Mouse (Mus musculus) embryonic facial prominence, embryonic 10.5 days (tissue): Measurements from ENCODE around the gene Timm50. TPM values are rescaled to one million over a fixed set of nuclear protein-coding genes. Genes with fewer than 3 reads are reported as not detected.

Experiments
- DNase-seq: peaks from one replicate; pipeline ENCODE4 v3.0.0-alpha.2; 2017; ENCODE audit warnings: low spot score
- H3K27ac ChIP-seq: fragments of 300-500 bp; sonication (generic); replicated peaks from 2 replicates; pipeline ENCODE4 v1.5.1; 2016; ENCODE audit warnings: mild to moderate bottlenecking
- H3K27me3 ChIP-seq: fragments of 300-500 bp; sonication (generic); replicated peaks from 2 replicates; pipeline ENCODE4 v1.6.1; 2016; ENCODE audit warnings: low read depth, mild to moderate bottlenecking; ENCODE audit not compliant: poor library complexity, severe bottlenecking
- H3K36me3 ChIP-seq: fragments of 300-500 bp; sonication (generic); replicated peaks from 2 replicates; pipeline ENCODE4 v1.6.1; 2016; ENCODE audit warnings: mild to moderate bottlenecking, moderate library complexity
- H3K4me1 ChIP-seq: fragments of 300-500 bp; sonication (generic); 2 replicates; pipeline ENCODE4 v1.6.1; 2016
- H3K4me3 ChIP-seq: fragments of 300-500 bp; sonication (generic); 2 replicates; pipeline ENCODE4 v1.5.1; 2016; ENCODE audit warnings: mild to moderate bottlenecking, moderate library complexity
- H3K9me3 ChIP-seq: fragments of 300-500 bp; sonication (generic); 2 replicates; pipeline ENCODE4 v1.6.1; 2016; ENCODE audit warnings: mild to moderate bottlenecking
- WGBS: fragments of 180-500 bp; shearing (Covaris S2); methylation state at CpG from one replicate; pipeline ENCODE4 v1.1.7; 2016; 5-methylcytosine and 5-hydroxymethylcytosine counted together
- polyA plus RNA-seq: library from polyadenylated mRNA; unstranded; fragments of >200 nt; fragmentation: Nextera tagmentation; extraction: Ambion mirVana; gene quantifications from 2 replicates; pipeline ENCODE4 v1.2.1, GENCODE M21; 2016

Gene Timm50
- polyA plus RNA-seq, 1 experiment from 2014 or later: 215 TPM

- peaks cover 26% of the 10 kb centered on the region for H3K4me1 ChIP-seq
- no peak for DNase-seq
- WGBS: 85% methylated on average over 7 of the region's 7 CpGs
- H3K4me3 ChIP-seq: peak overlapping the region; percentile 21; the same call in 1 of the 2 replicates
- no peaks in the 10 kb centered on the region for H3K27me3 ChIP-seq
- H3K27ac ChIP-seq: no peak overlapping the region
- H3K9me3 ChIP-seq: no peaks in the 10 kb centered on the region
- H3K36me3 ChIP-seq: peaks cover 24% of the 10 kb centered on the region
These were observed 36.7 kb upstream of the Timm50 start for GRCm38 (mm10) chr7:28348601-28349000.

DNA sequence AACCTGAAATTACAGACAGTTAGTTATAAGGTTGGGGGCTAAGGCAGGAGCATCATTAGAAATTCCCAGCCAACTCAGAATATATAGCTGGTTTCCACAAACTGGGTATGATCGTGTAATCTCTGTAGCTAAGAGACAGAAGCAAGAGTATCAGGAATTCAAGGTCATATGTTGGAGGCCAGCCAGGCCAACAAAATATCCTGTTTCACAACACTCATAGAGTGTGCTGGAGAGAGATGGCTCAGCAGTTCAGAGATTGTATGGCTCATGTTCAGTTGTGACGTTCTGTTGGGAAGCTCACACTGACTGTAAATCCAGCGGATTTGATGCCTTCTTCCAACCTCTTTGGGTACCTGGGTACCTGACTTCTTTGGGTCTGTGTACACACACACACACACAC lies 35.9 kb upstream of the Timm50 start:
- Histone ChIP-seq H3K27ac (no peak overlapping the region), H3K4me3 (no peak overlapping the region), H3K27me3 (no peaks in the 10 kb centered on the region), H3K9me3 (no peaks in the 10 kb centered on the region), H3K4me1 (peaks cover 26% of the 10 kb centered on the region), H3K36me3 (peaks cover 15% of the 10 kb centered on the region)
- DNase-seq: no peak
- 84% methylated on average over 3 of the region's 3 CpGs for WGBS

GRCm38 (mm10) chr7:28344637-28345036 lies 32.8 kb upstream of the Timm50 start:
- 9% methylated on average over 4 of the region's 4 CpGs for WGBS
- DNase-seq: peak; percentile 86
- no peak overlapping the region for H3K27ac ChIP-seq
- H3K9me3 ChIP-seq: no peaks in the 10 kb centered on the region
- no peaks in the 10 kb centered on the region for H3K27me3 ChIP-seq
- no peaks in the 10 kb centered on the region for H3K36me3 ChIP-seq
- peaks cover 28% of the 10 kb centered on the region for H3K4me1 ChIP-seq
- no peak overlapping the region for H3K4me3 ChIP-seq

- H3K9me3 ChIP-seq: no peaks in the 10 kb centered on the region
- peak overlapping the region; percentile 11; the same call in 1 of the 2 replicates for H3K27ac ChIP-seq
- H3K4me1 ChIP-seq: peaks cover 31% of the 10 kb centered on the region
- H3K27me3 ChIP-seq: no peaks in the 10 kb centered on the region
- DNase-seq: no peak
- H3K4me3 ChIP-seq: no peak overlapping the region
- 49% methylated on average over 7 of the region's 7 CpGs for WGBS
- 0 out of 2 replicates have a peak, but pooled peaks cover 5% of the 10 kb centered on the region for H3K36me3 ChIP-seq
These were observed 29.5 kb upstream of the Timm50 start for GRCm38 (mm10) chr7:28341381-28341780.

DNA sequence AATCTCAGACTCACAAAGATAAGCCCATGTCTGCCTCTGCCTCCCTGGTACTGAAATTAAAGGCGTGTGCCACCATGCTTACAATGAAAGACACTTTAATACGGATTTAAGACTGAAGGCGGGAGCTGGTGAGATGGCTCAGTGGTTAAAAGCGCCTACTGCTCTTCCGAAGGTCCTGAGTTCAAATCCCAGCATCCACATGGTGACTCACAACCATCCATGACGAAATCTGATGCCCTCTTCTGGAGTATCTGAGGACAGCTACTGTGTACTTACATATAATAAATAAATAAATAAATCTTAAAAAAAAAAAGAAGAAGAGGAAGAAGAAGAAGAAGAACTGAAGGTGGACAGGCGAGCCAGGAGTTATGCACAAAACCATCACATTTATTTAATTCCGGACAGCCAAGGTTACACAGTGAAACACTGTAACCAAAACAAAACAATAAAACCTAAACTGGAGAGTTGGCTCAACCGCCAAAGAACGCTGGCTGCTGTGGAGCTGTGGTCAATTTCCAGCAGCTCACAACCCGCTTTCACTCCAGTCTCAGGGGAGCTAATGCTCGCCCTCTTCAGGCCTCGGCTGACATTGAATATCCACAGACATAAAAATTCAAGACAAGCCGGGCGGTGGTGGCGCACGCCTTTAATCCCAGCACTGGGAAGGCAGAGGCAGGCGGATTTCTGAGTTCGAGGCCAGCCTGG lies 27.5 kb upstream of the Timm50 start:
- 80% methylated on average over 19 of the region's 19 CpGs for WGBS
- peaks cover 25% of the 10 kb centered on the region for H3K36me3 ChIP-seq
- H3K9me3 ChIP-seq: no peaks in the 10 kb centered on the region
- H3K27me3 ChIP-seq: no peaks in the 10 kb centered on the region
- DNase-seq: peak; percentile 49
- peak overlapping the region; percentile 99 for H3K4me3 ChIP-seq
- peak overlapping the region; percentile 93 for H3K27ac ChIP-seq
- H3K4me1 ChIP-seq: peaks cover 35% of the 10 kb centered on the region

- H3K9me3 ChIP-seq: no peaks in the 10 kb centered on the region
- peaks cover 33% of the 10 kb centered on the region for H3K36me3 ChIP-seq
- peak within 1 kb of the TSS; percentile 99 for H3K4me3 ChIP-seq
- under 1% methylated on average over 77 of the region's 77 CpGs for WGBS
- no peaks in the 10 kb centered on the region for H3K27me3 ChIP-seq
- peak within 1 kb of the TSS; percentile 93 for H3K27ac ChIP-seq
- H3K4me1 ChIP-seq: peaks cover 35% of the 10 kb centered on the region
- DNase-seq: peak; percentile 97
These were observed 26.5 kb upstream of the Timm50 start, which contains the start of gene Supt5 for GRCm38 (mm10) chr7:28338108-28338998. Gene Supt5 (minus strand): TSS chr7:28338746.

DNA sequence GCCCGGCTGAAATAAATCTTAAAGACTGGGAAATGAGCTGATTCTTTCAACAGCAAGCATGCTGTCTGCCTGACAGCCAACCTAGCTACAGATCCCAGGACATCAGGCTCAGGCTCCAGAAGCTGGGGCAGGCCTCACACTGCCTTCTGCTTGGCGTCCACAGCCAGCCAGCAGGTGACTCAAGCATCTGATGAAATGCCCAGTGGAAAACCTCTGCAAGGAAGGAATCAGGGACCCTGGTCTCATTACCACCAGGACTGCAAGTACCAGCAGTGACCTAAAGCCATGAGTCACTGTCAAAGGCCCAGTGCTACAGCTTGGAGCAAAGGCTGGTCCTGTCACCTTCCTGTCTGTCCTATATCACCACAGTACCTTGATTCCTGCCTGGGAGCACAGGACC lies 23.6 kb upstream of the Timm50 start:
- no peak for DNase-seq
- Histone ChIP-seq H3K36me3 (peaks cover 61% of the 10 kb centered on the region), H3K27ac (no peak overlapping the region), H3K4me3 (no peak overlapping the region), H3K4me1 (peaks cover 17% of the 10 kb centered on the region), H3K27me3 (no peaks in the 10 kb centered on the region), H3K9me3 (no peaks in the 10 kb centered on the region)
- 88% methylated on average over 2 of the region's 2 CpGs for WGBS

DNA sequence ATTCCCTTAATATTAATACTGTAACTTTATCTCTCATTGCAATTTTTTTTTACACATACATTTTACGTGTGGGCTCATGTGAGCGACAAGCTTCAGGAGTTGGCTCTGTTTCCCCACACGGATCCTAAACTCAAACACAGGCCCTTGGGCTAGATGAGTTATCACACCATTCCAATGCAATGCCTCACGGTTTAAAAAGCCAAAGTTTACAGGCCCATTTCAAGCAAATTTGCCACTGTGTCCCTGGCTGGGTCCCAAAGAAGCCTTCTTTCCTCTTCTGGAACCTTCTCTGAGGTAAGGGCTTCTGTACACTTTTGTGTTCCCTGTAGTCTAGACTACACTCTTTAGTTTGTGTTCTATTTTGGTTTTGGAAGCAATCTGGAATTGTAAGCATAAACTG lies 22.7 kb upstream of the Timm50 start:
- Histone ChIP-seq H3K36me3 (peaks cover 71% of the 10 kb centered on the region), H3K4me1 (peaks cover 17% of the 10 kb centered on the region)

GRCm38 (mm10) chr7:28328260-28328659 lies 16.4 kb upstream of the Timm50 start:
- Histone ChIP-seq H3K27ac (no peak overlapping the region), H3K4me3 (no peak overlapping the region), H3K9me3 (no peaks in the 10 kb centered on the region), H3K36me3 (peaks cover 99% of the 10 kb centered on the region), H3K27me3 (no peaks in the 10 kb centered on the region), H3K4me1 (no peaks in the 10 kb centered on the region)
- 94% methylated on average over 2 of the region's 2 CpGs for WGBS
- no peak for DNase-seq

More for the DNA sequence above, 22.7 kb upstream of the Timm50 start:
- Histone ChIP-seq H3K4me3 (no peak overlapping the region), H3K9me3 (no peaks in the 10 kb centered on the region), H3K27ac (no peak overlapping the region), H3K27me3 (no peaks in the 10 kb centered on the region)
- 93% methylated on average over 4 of the region's 4 CpGs for WGBS
- DNase-seq: no peak

GRCm38 (mm10) chr7:28326457-28326856 lies 14.6 kb upstream of the Timm50 start:
- Histone ChIP-seq H3K4me3 (no peak overlapping the region), H3K9me3 (no peaks in the 10 kb centered on the region), H3K4me1 (no peaks in the 10 kb centered on the region), H3K36me3 (peaks cover 100% of the 10 kb centered on the region), H3K27ac (no peak overlapping the region), H3K27me3 (no peaks in the 10 kb centered on the region)
- 82% methylated on average over 4 of the region's 4 CpGs for WGBS
- DNase-seq: no peak

GRCm38 (mm10) chr7:28325293-28325692 lies 13.4 kb upstream of the Timm50 start:
- 94% methylated on average over 8 of the region's 8 CpGs for WGBS
- no peaks in the 10 kb centered on the region for H3K9me3 ChIP-seq
- no peaks in the 10 kb centered on the region for H3K27me3 ChIP-seq
- no peak overlapping the region for H3K27ac ChIP-seq
- no peak for DNase-seq
- H3K4me1 ChIP-seq: no peaks in the 10 kb centered on the region
- no peak overlapping the region for H3K4me3 ChIP-seq
- H3K36me3 ChIP-seq: peaks cover 100% of the 10 kb centered on the region

GRCm38 (mm10) chr7:28321974-28322720 lies 10.3 kb upstream of the Timm50 start:
- Histone ChIP-seq H3K4me1 (no peaks in the 10 kb centered on the region), H3K36me3 (peaks cover 100% of the 10 kb centered on the region), H3K27ac (no peak overlapping the region), H3K4me3 (no peak overlapping the region), H3K27me3 (no peaks in the 10 kb centered on the region), H3K9me3 (no peaks in the 10 kb centered on the region)
- 92% methylated on average over 15 of the region's 15 CpGs for WGBS
- DNase-seq: no peak
